Mouse (Mus musculus) adrenal gland, postnatal 4 days (tissue): Measurements from ENCODE around the gene Cpeb1. TPM values are rescaled to one million over a fixed set of nuclear protein-coding genes. Genes with fewer than 3 reads are reported as not detected.

Experiments
- DNase-seq, 2 experiments: peaks; one replicate each; pipeline ENCODE4 v3.0.0; 2021 to 2022; ENCODE audit warnings: low spot score in 2 of 2, mixed read lengths in 2 of 2
- total RNA-seq, 2 experiments: library from RNA; stranded (reverse); gene quantifications; 2 replicates each; pipeline ENCODE4 v1.2.3; 2021

Gene Cpeb1
- total RNA-seq, 2 experiments from 2014 or later = 17.4 to 17.8 TPM

DNA sequence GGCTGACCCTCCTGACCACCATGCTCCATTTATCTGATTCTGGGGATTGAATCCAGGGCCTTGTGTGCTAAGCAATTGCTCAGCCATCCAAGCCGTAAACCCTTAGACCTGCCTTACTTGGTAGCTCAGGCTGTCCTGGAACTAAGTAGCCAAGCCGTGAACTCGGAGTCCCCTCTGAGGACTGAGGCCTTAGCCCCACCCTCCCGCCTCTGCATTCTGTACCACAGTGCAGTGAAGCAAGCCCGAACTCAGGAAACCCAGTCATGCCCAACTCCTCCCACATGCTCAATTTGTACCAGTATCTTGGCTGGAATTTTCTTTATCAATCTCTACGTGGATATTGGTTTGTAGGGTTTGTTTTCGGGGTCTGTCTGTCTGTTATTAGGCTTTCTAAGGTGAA lies 123.4 kb downstream of the Cpeb1 start:
- DNase-seq = no peak

GRCm38 (mm10) chr7:81330767-81331166 lies 124.5 kb downstream of the Cpeb1 start:
- DNase-seq = no peak

DNA sequence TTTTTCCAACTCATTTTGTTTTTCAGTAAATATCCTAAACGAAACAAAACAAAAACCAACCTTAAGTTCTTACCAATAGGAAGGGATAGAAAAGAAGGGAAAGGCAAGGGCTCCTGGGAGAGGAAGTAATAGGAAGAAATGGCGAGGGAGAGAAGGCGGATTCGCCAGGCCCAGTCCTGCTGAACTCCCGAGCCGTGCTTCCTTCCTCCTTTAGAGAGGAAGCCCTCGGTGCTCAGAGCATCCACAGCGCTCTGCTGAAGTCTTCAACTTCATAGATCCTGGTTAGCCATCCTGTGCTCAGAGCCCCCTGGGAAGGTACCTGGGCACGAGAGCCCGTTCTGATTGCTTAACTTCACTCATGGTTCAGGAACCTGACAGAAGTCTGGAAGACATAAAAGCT lies 127.6 kb downstream of the Cpeb1 start:
- no peak for DNase-seq

GRCm38 (mm10) chr7:81326859-81327258 lies 128.4 kb downstream of the Cpeb1 start:
- DNase-seq = no peak

- DNase-seq = no peak
These were observed 129.2 kb downstream of the Cpeb1 start for GRCm38 (mm10) chr7:81326043-81326442.

GRCm38 (mm10) chr7:81321776-81322175 lies 133.5 kb downstream of the Cpeb1 start:
- DNase-seq = no peak

- no peak for DNase-seq
These were observed 135.5 kb downstream of the Cpeb1 start for GRCm38 (mm10) chr7:81319749-81320148.

DNA sequence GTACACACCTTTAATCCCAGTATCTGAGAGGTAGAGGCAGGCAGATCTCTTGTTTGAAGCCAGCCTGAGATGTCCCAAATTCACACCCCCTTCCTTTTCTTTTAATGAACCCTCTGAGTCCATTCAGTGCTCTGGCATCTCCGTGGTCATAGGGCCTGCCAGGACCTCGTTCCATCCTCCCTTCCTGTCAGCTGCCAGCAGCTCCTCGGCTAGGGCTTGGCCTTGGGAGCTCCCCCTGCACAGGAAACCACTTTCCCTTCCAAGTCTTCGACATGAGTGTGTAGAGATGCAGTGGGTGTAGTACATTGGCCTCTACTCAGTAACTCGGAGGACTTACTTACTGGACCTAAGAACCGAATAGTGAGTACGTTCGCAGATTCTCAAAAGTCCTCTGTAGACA lies 139.7 kb downstream of the Cpeb1 start:
- DNase-seq = no peak

DNA sequence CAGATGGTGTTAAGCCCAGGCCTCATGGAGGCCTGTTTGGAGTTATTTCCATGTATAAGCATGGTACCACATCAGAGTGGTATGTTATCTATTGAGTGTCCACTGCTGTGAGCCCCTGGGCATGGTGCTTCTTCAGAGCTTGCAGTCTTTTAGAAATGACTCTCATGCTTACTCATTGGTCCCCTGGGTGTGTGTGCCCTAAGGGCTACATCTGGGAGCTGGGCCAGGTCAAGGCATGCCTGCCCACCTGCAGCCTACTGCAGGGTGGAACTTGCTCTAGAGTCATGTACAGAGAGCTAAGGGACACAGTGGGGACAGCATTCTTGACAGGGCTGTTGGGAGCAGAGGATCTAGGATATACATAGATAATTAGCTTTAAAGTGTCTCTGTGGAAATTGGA lies 143.7 kb downstream of the Cpeb1 start:
- DNase-seq = no peak

DNA sequence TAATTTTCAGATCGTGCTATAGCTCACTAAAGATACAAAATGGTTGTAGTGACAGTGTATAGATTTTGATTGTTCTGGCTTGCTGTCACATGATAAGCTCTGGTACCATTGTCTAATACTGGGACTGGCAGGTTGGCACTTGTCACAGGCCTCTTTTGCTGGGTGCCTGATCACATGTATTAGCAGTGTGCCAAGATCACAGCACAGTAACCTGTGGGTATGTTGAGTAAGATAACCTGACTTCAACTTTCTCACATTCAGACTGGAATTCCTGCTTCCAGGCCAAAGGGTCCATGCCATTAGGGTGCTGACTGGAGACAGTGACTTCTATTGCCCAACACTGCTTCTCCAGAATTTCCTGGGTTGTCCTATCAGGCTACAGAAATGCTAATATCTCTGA lies 144.1 kb downstream of the Cpeb1 start:
- no peak for DNase-seq

- no peak for DNase-seq
These were observed 146.0 kb downstream of the Cpeb1 start for GRCm38 (mm10) chr7:81309247-81309646.

- no peak for DNase-seq
These were observed 147.5 kb downstream of the Cpeb1 start for GRCm38 (mm10) chr7:81307735-81308134.

- DNase-seq = no peak
These were observed 150.6 kb downstream of the Cpeb1 start for GRCm38 (mm10) chr7:81304675-81305074.

- no peak for DNase-seq
These were observed 151.2 kb downstream of the Cpeb1 start for GRCm38 (mm10) chr7:81304100-81304499.

GRCm38 (mm10) chr7:81303682-81304081 lies 151.6 kb downstream of the Cpeb1 start:
- DNase-seq = no peak

DNA sequence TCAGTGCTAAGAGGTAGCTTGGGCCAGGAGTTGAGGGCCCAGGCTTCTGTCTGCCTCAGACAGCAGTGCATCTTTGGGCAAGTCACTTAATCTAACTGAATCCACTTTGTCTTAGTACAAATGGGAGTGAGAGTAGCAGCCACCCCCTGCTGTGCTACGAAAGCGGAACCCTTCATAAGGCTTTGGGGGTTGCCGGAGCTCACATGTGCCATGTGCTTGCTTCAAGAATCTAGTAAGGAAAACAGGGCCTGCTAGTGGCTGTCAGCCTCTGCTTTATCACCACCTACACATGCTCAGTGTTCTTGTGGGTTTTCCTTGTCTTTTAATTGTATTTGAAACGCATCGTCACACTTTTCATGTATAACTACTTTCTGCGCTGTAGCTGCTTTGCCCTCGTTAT lies 153.9 kb downstream of the Cpeb1 start:
- no peak for DNase-seq

DNA sequence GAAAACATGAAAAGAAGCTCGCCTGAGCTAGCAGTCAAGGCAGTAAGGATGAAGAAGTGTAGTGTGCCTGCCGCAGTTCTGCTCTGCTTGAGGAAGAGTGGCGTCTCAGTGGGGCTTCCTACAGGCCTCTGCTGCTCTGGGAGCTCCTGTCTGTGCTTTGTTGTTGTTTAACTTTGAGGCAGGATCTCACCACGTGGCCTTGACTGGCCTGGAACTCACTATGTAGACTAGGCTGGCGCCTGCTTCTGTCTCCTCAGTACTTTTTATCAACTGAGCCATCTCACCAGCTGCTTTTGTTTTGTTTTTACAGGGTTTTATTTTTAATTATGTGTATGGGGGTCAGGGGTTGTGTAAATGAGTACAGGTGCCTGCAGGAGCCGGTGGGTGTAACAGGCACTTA lies 157.1 kb downstream of the Cpeb1 start:
- DNase-seq = no peak

Other genes starting within 250 kb of the Cpeb1 start
- 10 to 100 TPM; 22.3 to 25.8 TPM for gene Pde8a, start 241.9 kb downstream of the Cpeb1 start, total RNA-seq
- 1,000 to 10,000 TPM; 1,568 to 1,571 TPM for gene Rps17, start 110.2 kb downstream of the Cpeb1 start, total RNA-seq
- 10 to 100 TPM; 15.3 to 19.2 TPM for gene Ap3b2, start 38.5 kb upstream of the Cpeb1 start, total RNA-seq
- not detected for gene BC048679, start 42.8 kb upstream of the Cpeb1 start, total RNA-seq
- 1 to 10 TPM; 2.4 to 4.5 TPM for gene Fsd2, start 111.5 kb upstream of the Cpeb1 start, total RNA-seq
- gene Whamm, start 115.8 kb upstream of the Cpeb1 start, total RNA-seq = 10 to 100 TPM; 18.8 to 21.5 TPM